Mouse (Mus musculus) brain, embryonic 14.5 days (tissue): ENCODE data around the gene Mpp2.

Source experiments
- CTCF ChIP-seq: fragments of 200-500 bp; IDR thresholded peaks from 2 replicates; pipeline ENCODE4 v1.5.1; 2012; ENCODE audit warnings: inconsistent platforms, mild to moderate bottlenecking, moderate library complexity, borderline replicate concordance; ENCODE audit not compliant: insufficient read depth, insufficient read length; ENCODE audit errors: extremely low read depth
- POLR2A ChIP-seq: fragments of 200-500 bp; IDR thresholded peaks from 2 replicates; pipeline ENCODE4 v1.6.1; 2012; ENCODE audit warnings: mild to moderate bottlenecking, inconsistent platforms, borderline replicate concordance; ENCODE audit not compliant: poor library complexity, insufficient read depth, insufficient read length, severe bottlenecking; ENCODE audit errors: extremely low read depth

- TF ChIP-seq CTCF: no peak
- TF ChIP-seq POLR2A: no peak
Observed at GRCm38 (mm10) chr11:102028087-102028816, 60.1 kb downstream of the Mpp2 start, which contains the start of gene Mpp3.
